Mouse (Mus musculus) ES-E14 (cell line): Measurements from ENCODE around the gene Dnajc11.

Experiments
- CHD2 ChIP-seq: IDR thresholded peaks from 2 replicates; pipeline ENCODE4 v1.6.1; 2014; ENCODE audit warnings: mild to moderate bottlenecking, low read depth, low read length, inconsistent platforms
- MAFK ChIP-seq: IDR thresholded peaks from 2 replicates; pipeline ENCODE4 v1.6.1; 2014; ENCODE audit warnings: mild to moderate bottlenecking, low read depth, low read length, inconsistent platforms; ENCODE audit not compliant: insufficient read depth
- ZC3H11A ChIP-seq: IDR thresholded peaks from 2 replicates; pipeline ENCODE4 v1.6.1; 2012; ENCODE audit warnings: low read depth, mild to moderate bottlenecking, inconsistent platforms, low read length, borderline replicate concordance
- ZNF384 ChIP-seq: IDR thresholded peaks from 2 replicates; pipeline ENCODE4 v1.6.1; 2012; ENCODE audit warnings: low read depth, low read length, inconsistent platforms

- TF ChIP-seq ZC3H11A: no peak
- TF ChIP-seq CHD2: no peak
- no peak for TF ChIP-seq MAFK
- no peak for TF ChIP-seq ZNF384
Observed at GRCm38 (mm10) chr4:151938089-151938488, 4.6 kb downstream of the Dnajc11 start.
